Mouse (Mus musculus) E14TG2a.4 (cell line): Measurements from ENCODE around the gene Rbm47.

Source experiments
- CTCF ChIP-seq: conservative IDR thresholded peaks from 2 replicates; pipeline ENCODE4 v1.5.1; 2014; ENCODE audit warnings: low read length
- NANOG ChIP-seq: IDR thresholded peaks from 2 replicates; pipeline ENCODE4 v1.6.1; 2014; ENCODE audit warnings: borderline replicate concordance, low read length, mixed read lengths
- POU5F1 ChIP-seq: IDR thresholded peaks from 2 replicates; pipeline ENCODE4 v1.6.1; 2014; ENCODE audit warnings: low read length, borderline replicate concordance

GRCm38 (mm10) chr5:66032826-66033225 lies 140.1 kb downstream of the Rbm47 start:
- TF ChIP-seq CTCF (no peak), NANOG (no peak), POU5F1 (no peak)
